Mouse (Mus musculus) testis, adult 2 months (tissue): ENCODE results near the gene Prrxl1. TPM values are rescaled to one million over a fixed set of nuclear protein-coding genes. Genes with fewer than 3 reads are reported as not detected.

ENCODE experiments used
- H3K27ac ChIP-seq: fragments of 200-500 bp; 2 replicates; pipeline ENCODE4 v1.5.1; 2012; ENCODE audit warnings: low read depth, low read length; ENCODE audit not compliant: control insufficient read depth, insufficient read depth
- H3K27me3 ChIP-seq: fragments of 200-500 bp; 2 replicates; pipeline ENCODE4 v1.6.1; 2012; ENCODE audit warnings: mild to moderate bottlenecking, low read length, moderate library complexity; ENCODE audit not compliant: control insufficient read depth, insufficient read depth
- H3K36me3 ChIP-seq: fragments of 200-500 bp; 2 replicates; pipeline ENCODE4 v1.6.1; 2012; ENCODE audit warnings: mild to moderate bottlenecking, low read length; ENCODE audit not compliant: control insufficient read depth, insufficient read depth
- H3K4me1 ChIP-seq: fragments of 200-500 bp; 2 replicates; pipeline ENCODE4 v1.6.1; 2012; ENCODE audit warnings: low read length; ENCODE audit not compliant: control insufficient read depth, insufficient read depth
- H3K4me3 ChIP-seq: fragments of 200-500 bp; 2 replicates; pipeline ENCODE4 v1.5.1; 2012; ENCODE audit warnings: low read depth, mild to moderate bottlenecking, low read length, moderate library complexity, mixed read lengths; ENCODE audit not compliant: control insufficient read depth
- CTCF ChIP-seq: fragments of 200-500 bp; IDR thresholded peaks from 2 replicates; pipeline ENCODE4 v1.5.1; 2012; ENCODE audit warnings: low read depth, mild to moderate bottlenecking, inconsistent platforms, low read length, moderate library complexity; ENCODE audit not compliant: control insufficient read depth, insufficient read depth, insufficient replicate concordance
- POLR2A ChIP-seq: fragments of 200-500 bp; IDR thresholded peaks from 2 replicates; pipeline ENCODE4 v1.6.1; 2012; ENCODE audit warnings: low read depth, mild to moderate bottlenecking, inconsistent platforms, low read length, moderate library complexity; ENCODE audit not compliant: control insufficient read depth
- polyA plus RNA-seq: library from polyadenylated mRNA; depleted of rRNA; stranded (reverse); fragments of >200 nt; gene quantifications from 2 replicates; pipeline ENCODE4 v1.2.3, GENCODE M21; 2012

Gene Prrxl1
- polyA plus RNA-seq, 1 experiment: not detected

GRCm38 (mm10) chr14:32578420-32578819 is 20.8 kb upstream of the Prrxl1 start:
- Histone ChIP-seq H3K36me3 (no peaks in the 10 kb centered on the region; the same call in none of the 2 replicates), H3K4me3 (no peak overlapping the region), H3K27ac (no peak overlapping the region), H3K27me3 (no peaks in the 10 kb centered on the region), H3K4me1 (no peaks in the 10 kb centered on the region)
- TF ChIP-seq POLR2A (no peak), CTCF (no peak)

GRCm38 (mm10) chr14:32583696-32584095 is 15.5 kb upstream of the Prrxl1 start:
- Histone ChIP-seq H3K4me1 (no peaks in the 10 kb centered on the region), H3K27me3 (no peaks in the 10 kb centered on the region), H3K36me3 (no peaks in the 10 kb centered on the region), H3K4me3 (no peak overlapping the region), H3K27ac (no peak overlapping the region)
- no peak for TF ChIP-seq POLR2A

- H3K36me3 ChIP-seq: no peaks in the 10 kb centered on the region
- no peak overlapping the region for H3K27ac ChIP-seq
- no peaks in the 10 kb centered on the region for H3K4me1 ChIP-seq
- H3K27me3 ChIP-seq: no peaks in the 10 kb centered on the region
- H3K4me3 ChIP-seq: no peak overlapping the region
- TF ChIP-seq CTCF: peak; percentile 47; the same call in 1 of the 2 replicates
- TF ChIP-seq POLR2A: no peak
Measured at GRCm38 (mm10) chr14:32587013-32587784, 12.0 kb upstream of the Prrxl1 start.

GRCm38 (mm10) chr14:32590377-32590776 is 8.8 kb upstream of the Prrxl1 start:
- Histone ChIP-seq H3K27ac (no peak overlapping the region), H3K36me3 (no peaks in the 10 kb centered on the region), H3K4me3 (no peak overlapping the region), H3K27me3 (no peaks in the 10 kb centered on the region), H3K4me1 (no peaks in the 10 kb centered on the region)
- TF ChIP-seq POLR2A (no peak), CTCF (no peak)

GRCm38 (mm10) chr14:32597232-32598231 is 1.7 kb upstream of the Prrxl1 start:
- TF ChIP-seq CTCF: no peak
- TF ChIP-seq POLR2A: no peak
- Histone ChIP-seq H3K27ac (no peak overlapping the region), H3K36me3 (no peaks in the 10 kb centered on the region), H3K4me1 (peaks cover 15% of the 10 kb centered on the region), H3K4me3 (peak overlapping the region; percentile 28), H3K27me3 (peaks cover 3% of the 10 kb centered on the region; the same call in 1 of the 2 replicates)

- Histone ChIP-seq H3K27me3 (peaks cover 3% of the 10 kb centered on the region; the same call in 1 of the 2 replicates), H3K36me3 (no peaks in the 10 kb centered on the region), H3K27ac (no peak overlapping the region), H3K4me1 (peaks cover 15% of the 10 kb centered on the region), H3K4me3 (no peak overlapping the region)
- TF ChIP-seq CTCF: no peak
- TF ChIP-seq POLR2A: no peak
Measured at GRCm38 (mm10) chr14:32598437-32599219, 579 bp upstream of the Prrxl1 start.
